Mouse (Mus musculus) monocyte, adult 2 months (primary cell): Measurements from ENCODE around the gene Gm20855.
"Not testable (repeated sequence)": the region's sequence is repeated elsewhere in the genome, so short reads cannot be mapped to it uniquely, and the experiment has no call there.

ENCODE experiments used
- DNase-seq, 2 experiments: peaks; one replicate each; pipeline ENCODE4 v3.0.0; 2022; ENCODE audit warnings: low spot score in 2 of 2, low read depth in 1 of 2

The Gm20855 gene

DNA sequence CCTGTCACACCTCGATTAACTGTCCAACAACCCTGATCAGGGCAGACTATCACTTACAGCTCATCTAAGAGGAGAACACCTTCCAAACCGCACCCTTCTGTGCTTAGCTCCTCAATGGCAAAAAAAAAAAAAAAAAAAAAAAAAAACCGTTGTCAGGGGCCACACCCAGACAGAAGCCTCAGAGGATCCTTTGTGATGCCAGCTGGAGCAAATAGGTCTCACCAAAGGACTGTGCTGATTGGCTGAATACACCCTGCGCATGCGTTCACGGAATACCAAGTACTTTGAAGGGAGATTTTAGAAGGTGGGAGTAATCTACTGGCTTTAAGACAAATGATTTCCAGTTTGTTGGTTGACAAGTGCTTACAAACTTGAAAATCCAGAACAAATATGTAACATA, at the start of gene Gm20855:
Gene Gm20855, minus strand, starts transcription at position 101 of the 400 bp plus-strand sequence.
- not testable (repeated sequence) for DNase-seq
